Mouse (Mus musculus): Measurements from ENCODE around the gene Zrsr2.

The Zrsr2 gene

GRCm38 (mm10) chrX:163885539-163885981 is 72.9 kb downstream of the Zrsr2 start:
- DNase-seq (ENCODE audit: low read depth, low spot score): no peak
